Mouse (Mus musculus) intestine, postnatal 0 days (tissue): Measurements from ENCODE around the gene Gga1. TPM values are rescaled to one million over a fixed set of nuclear protein-coding genes. Genes with fewer than 3 reads are reported as not detected.

ENCODE experiments used
- ATAC-seq: fragments of 200-750 bp; cut with Nextera tagmentation; 2 replicates; pipeline ENCODE4 v1.8.0; 2017; ENCODE audit warnings: mild to moderate bottlenecking, moderate TSS enrichment, moderate library complexity
- H3K27ac ChIP-seq: fragments of 300-500 bp; sonication (generic); 2 replicates; pipeline ENCODE4 v1.5.1; 2014; ENCODE audit warnings: mild to moderate bottlenecking, low read depth, low read length, moderate library complexity
- H3K27me3 ChIP-seq: fragments of 300-500 bp; sonication (generic); replicated peaks from 2 replicates; pipeline ENCODE4 v1.6.1; 2014; ENCODE audit warnings: low read length, mixed read lengths; ENCODE audit not compliant: control insufficient read depth, insufficient read depth
- H3K36me3 ChIP-seq: fragments of 300-500 bp; sonication (generic); 2 replicates; pipeline ENCODE4 v1.6.1; 2014; ENCODE audit warnings: mild to moderate bottlenecking, moderate library complexity; ENCODE audit not compliant: control insufficient read depth, insufficient read depth
- H3K4me1 ChIP-seq: fragments of 300-500 bp; sonication (generic); replicated peaks from 2 replicates; pipeline ENCODE4 v1.6.1; 2014; ENCODE audit warnings: antibody characterized with exemption, low read length, mixed read lengths; ENCODE audit not compliant: control insufficient read depth, insufficient read depth
- H3K4me2 ChIP-seq: fragments of 300-500 bp; sonication (generic); replicated peaks from 2 replicates; pipeline ENCODE4 v1.6.1; 2014; ENCODE audit warnings: low read depth, mild to moderate bottlenecking, moderate library complexity
- H3K4me3 ChIP-seq: fragments of 300-500 bp; sonication (generic); 2 replicates; pipeline ENCODE4 v1.5.1; 2014; ENCODE audit warnings: low read depth, low read length
- H3K9ac ChIP-seq: fragments of 300-500 bp; sonication (generic); 2 replicates; pipeline ENCODE4 v1.6.1; 2014; ENCODE audit warnings: mild to moderate bottlenecking, low read depth, low read length
- H3K9me3 ChIP-seq: fragments of 300-500 bp; sonication (generic); 2 replicates; pipeline ENCODE4 v1.6.1; 2016; ENCODE audit warnings: mixed run types; ENCODE audit not compliant: control insufficient read depth
- CTCF ChIP-seq: sonication (generic); IDR thresholded peaks from 2 replicates; pipeline ENCODE4 v1.5.1; 2016; ENCODE audit warnings: low read depth, mild to moderate bottlenecking, control low read depth, antibody characterized with exemption, moderate library complexity
- WGBS: fragments of 180-500 bp; shearing (Covaris S2); extraction: QIAGEN DNeasy Blood & Tissue Kit; methylation state at CpG from one replicate; pipeline ENCODE4 v1.1.7; 2014; 5-methylcytosine and 5-hydroxymethylcytosine counted together
- polyA plus RNA-seq: library from polyadenylated mRNA; unstranded; fragments of >200 nt; fragmentation: Nextera tagmentation; extraction: Ambion mirVana; gene quantifications from 2 replicates; pipeline ENCODE4 v1.2.1, GENCODE M21; 2015

Gene Gga1
- polyA plus RNA-seq, 1 experiment from 2014 or later: 40.1 TPM

DNA sequence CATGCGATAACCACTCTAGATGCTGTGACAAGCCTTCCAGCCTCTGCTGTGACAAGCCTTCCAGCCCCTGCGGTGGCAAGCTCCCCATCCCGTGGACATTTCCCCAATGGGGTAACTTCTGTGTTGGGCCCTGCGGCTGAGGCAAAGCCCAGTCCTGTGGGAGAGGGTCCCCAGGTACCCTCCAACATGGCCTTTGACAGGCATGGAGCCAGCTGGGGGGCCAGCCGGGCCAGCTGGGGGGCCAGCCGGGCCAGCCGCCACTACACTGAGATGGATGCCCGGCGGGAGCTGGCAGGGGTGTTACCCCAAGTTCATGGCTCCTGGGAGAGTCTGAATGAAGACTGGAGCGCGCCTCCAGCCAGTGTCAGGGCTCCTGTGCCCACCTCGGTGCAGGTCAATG, 27.5 kb upstream of the Gga1 start:
- no peak for ATAC-seq
- H3K4me2 ChIP-seq: no peak overlapping the region
- H3K36me3 ChIP-seq: peaks cover 11% of the 10 kb centered on the region; the same call in 1 of the 2 replicates
- H3K27ac ChIP-seq: 0 out of 2 replicates have a peak overlapping the region, but pooled peaks have one; percentile 0
- H3K4me1 ChIP-seq: peaks cover 18% of the 10 kb centered on the region; the same call in 1 of the 2 replicates
- H3K27me3 ChIP-seq: no peaks in the 10 kb centered on the region
- H3K4me3 ChIP-seq: no peak overlapping the region
- H3K9ac ChIP-seq: no peak overlapping the region
- no peaks in the 10 kb centered on the region for H3K9me3 ChIP-seq
- TF ChIP-seq CTCF: no peak
- WGBS: 67% methylated on average over 12 of the region's 12 CpGs

- WGBS: 28% methylated on average over 14 of the region's 15 CpGs
These were observed 26.7 kb upstream of the Gga1 start for GRCm38 (mm10) chr15:78850059-78850824.

GRCm38 (mm10) chr15:78850944-78851343, 26.0 kb upstream of the Gga1 start:
- Histone ChIP-seq H3K9me3 (no peaks in the 10 kb centered on the region), H3K27me3 (no peaks in the 10 kb centered on the region), H3K4me1 (peaks cover 11% of the 10 kb centered on the region), H3K9ac (no peak overlapping the region), H3K4me2 (no peak overlapping the region), H3K4me3 (no peak overlapping the region), H3K27ac (peak overlapping the region; percentile 68), H3K36me3 (peaks cover 11% of the 10 kb centered on the region; the same call in 1 of the 2 replicates)
- WGBS: 40% methylated on average over 6 of the region's 6 CpGs
- no peak for ATAC-seq
- TF ChIP-seq CTCF: no peak

More at GRCm38 (mm10) chr15:78850059-78850824, 26.7 kb upstream of the Gga1 start:
- Histone ChIP-seq H3K9me3 (no peaks in the 10 kb centered on the region), H3K4me1 (peaks cover 16% of the 10 kb centered on the region; the same call in 1 of the 2 replicates), H3K27ac (peak overlapping the region; percentile 68), H3K27me3 (no peaks in the 10 kb centered on the region), H3K9ac (peak overlapping the region; percentile 7; the same call in 1 of the 2 replicates), H3K36me3 (peaks cover 11% of the 10 kb centered on the region; the same call in 1 of the 2 replicates), H3K4me2 (no peak overlapping the region), H3K4me3 (no peak overlapping the region)
- TF ChIP-seq CTCF: no peak
- peak; percentile 67 for ATAC-seq

DNA sequence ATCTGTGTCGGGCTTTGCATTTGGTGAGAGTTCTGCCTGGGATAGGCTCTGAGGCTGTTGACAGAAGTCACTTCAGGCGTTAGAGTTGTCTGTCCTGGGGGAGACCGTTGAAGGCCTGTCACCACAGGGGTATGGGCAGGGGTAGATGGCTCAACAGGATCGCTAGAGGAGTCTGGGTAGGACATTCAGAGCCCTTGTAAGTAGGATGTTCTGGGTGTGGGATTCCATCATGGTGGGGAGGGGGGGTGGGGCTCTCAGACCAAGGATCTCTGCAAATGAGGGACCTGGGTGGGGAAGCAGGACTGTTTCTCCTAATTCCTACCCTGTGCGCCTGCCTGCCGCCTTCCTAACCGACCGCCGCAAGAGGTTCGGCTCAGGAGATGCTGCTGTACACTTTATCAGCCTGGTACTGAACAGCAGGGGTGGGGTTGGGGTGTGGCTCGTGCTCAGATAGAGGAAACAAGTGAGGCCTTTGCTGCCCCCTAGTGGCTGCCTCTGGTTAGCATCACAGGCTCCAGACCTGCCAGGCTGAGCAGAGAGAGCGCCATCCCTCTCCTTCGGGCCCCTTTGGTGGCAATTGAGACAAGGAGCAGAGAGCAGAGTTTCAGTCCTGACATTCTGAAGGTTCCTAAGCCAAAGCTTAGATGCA, 25.4 kb upstream of the Gga1 start:
- peak; percentile 59 for ATAC-seq

DNA sequence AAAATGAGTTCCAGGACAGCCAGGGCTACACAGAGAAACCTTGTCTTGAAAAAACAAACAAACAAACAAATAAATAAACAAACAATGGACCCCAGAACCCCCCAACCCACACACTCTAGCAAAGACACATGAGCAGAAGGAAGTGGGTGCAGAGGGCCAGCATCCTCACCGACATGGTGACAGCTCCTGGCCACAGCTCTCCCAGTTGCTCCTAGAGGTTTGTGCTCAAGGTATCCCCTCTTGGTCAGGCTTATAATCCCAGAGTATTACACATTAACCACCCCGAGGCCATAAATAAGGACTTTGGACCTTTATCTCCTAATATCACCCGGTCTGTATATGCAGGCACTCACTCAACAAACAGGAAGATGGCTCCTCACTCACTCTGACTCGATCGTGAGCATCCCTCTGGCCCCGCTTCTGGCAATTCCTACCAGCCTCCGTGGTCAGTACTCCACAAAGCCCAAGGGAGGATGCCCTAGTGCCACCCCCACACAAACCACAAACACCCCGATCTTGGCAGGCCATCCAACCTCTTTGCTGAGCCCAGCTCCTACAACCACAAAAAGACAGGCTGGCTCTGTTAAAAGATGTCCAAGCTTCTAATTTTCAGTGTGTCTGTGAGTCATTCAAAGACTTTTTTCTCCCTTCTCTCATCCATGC, 21.6 kb upstream of the Gga1 start, which contains the start of gene Lgals2:
TSS of gene Lgals2 (minus strand) at position 227 of the 663 bp plus-strand sequence.
- H3K4me2 ChIP-seq: peak within 1 kb of the TSS; percentile 63
- peak; percentile 62 for ATAC-seq

More for the DNA sequence above, 25.4 kb upstream of the Gga1 start:
- peaks cover 9% of the 10 kb centered on the region for H3K4me1 ChIP-seq
- WGBS: 8% methylated on average over 13 of the region's 13 CpGs
- H3K4me3 ChIP-seq: no peak overlapping the region
- H3K27ac ChIP-seq: no peak overlapping the region; the same call in 1 of the 2 replicates
- peaks cover 11% of the 10 kb centered on the region; the same call in 1 of the 2 replicates for H3K36me3 ChIP-seq
- peak; percentile 97 for TF ChIP-seq CTCF
- peak overlapping the region; percentile 63 for H3K4me2 ChIP-seq
- no peaks in the 10 kb centered on the region for H3K27me3 ChIP-seq
- no peaks in the 10 kb centered on the region for H3K9me3 ChIP-seq
- no peak overlapping the region; the same call in 1 of the 2 replicates for H3K9ac ChIP-seq

DNA sequence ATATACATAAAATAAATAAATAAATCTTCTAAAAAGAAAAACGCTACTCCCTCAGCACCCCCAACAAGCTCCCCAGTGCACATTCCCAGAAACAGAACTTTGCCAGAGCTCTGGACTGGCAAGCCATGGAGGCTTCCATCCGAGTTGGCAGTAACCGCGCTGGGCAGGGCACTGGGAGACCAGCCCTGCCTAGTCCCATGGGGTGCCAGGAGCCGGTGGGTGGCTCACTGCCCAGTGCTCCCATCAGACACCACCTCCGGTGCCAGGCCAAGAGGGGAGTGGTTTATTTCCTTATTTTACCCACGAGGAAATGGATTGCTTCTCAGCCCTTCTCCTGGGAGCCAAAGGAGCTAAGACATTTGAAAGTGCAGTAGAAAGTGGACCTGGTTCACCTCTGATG, 20.0 kb upstream of the Gga1 start:
- H3K4me3 ChIP-seq: no peak overlapping the region
- TF ChIP-seq CTCF: no peak
- no peak for ATAC-seq
- WGBS: 63% methylated on average over 7 of the region's 7 CpGs
- no peaks in the 10 kb centered on the region for H3K9me3 ChIP-seq
- peaks cover 4% of the 10 kb centered on the region for H3K4me1 ChIP-seq
- no peaks in the 10 kb centered on the region for H3K27me3 ChIP-seq
- no peaks in the 10 kb centered on the region for H3K36me3 ChIP-seq
- no peak overlapping the region for H3K9ac ChIP-seq
- H3K4me2 ChIP-seq: no peak overlapping the region
- H3K27ac ChIP-seq: no peak overlapping the region

More for the DNA sequence above, 21.6 kb upstream of the Gga1 start, which contains the start of gene Lgals2:
- peak within 1 kb of the TSS; percentile 24 for H3K4me3 ChIP-seq
- H3K4me1 ChIP-seq: peaks cover 13% of the 10 kb centered on the region
- peak within 1 kb of the TSS; percentile 1 for H3K27ac ChIP-seq
- TF ChIP-seq CTCF: no peak
- no peak within 1 kb of the TSS for H3K9ac ChIP-seq
- H3K27me3 ChIP-seq: no peaks in the 10 kb centered on the region
- H3K9me3 ChIP-seq: no peaks in the 10 kb centered on the region
- WGBS: 25% methylated on average over 8 of the region's 8 CpGs
- no peaks in the 10 kb centered on the region; the same call in 1 of the 2 replicates for H3K36me3 ChIP-seq
